Mouse (Mus musculus) midbrain, embryonic 13.5 days (tissue): ENCODE results near the gene Ptov1. TPM values are rescaled to one million over a fixed set of nuclear protein-coding genes. Genes with fewer than 3 reads are reported as not detected.

ENCODE experiments used
- ATAC-seq: fragments of 200-750 bp; cut with Nextera tagmentation; 2 replicates; pipeline ENCODE4 v1.8.0; 2017; ENCODE audit warnings: mild to moderate bottlenecking, moderate TSS enrichment, moderate library complexity
- H3K27ac ChIP-seq: fragments of 300-500 bp; sonication (generic); 2 replicates; pipeline ENCODE4 v1.5.1; 2015; ENCODE audit warnings: inconsistent platforms, mild to moderate bottlenecking, moderate library complexity
- H3K27me3 ChIP-seq: fragments of 300-500 bp; sonication (generic); 2 replicates; pipeline ENCODE4 v1.6.1; 2015; ENCODE audit warnings: mild to moderate bottlenecking, inconsistent platforms
- H3K36me3 ChIP-seq: fragments of 300-500 bp; sonication (generic); 2 replicates; pipeline ENCODE4 v1.6.1; 2015; ENCODE audit warnings: mild to moderate bottlenecking, inconsistent platforms
- H3K4me1 ChIP-seq: fragments of 300-500 bp; sonication (generic); replicated peaks from 2 replicates; pipeline ENCODE4 v1.6.1; 2015; ENCODE audit warnings: inconsistent platforms
- H3K4me2 ChIP-seq: fragments of 300-500 bp; sonication (generic); replicated peaks from 2 replicates; pipeline ENCODE4 v1.6.1; 2015; ENCODE audit warnings: moderate library complexity, mild to moderate bottlenecking, inconsistent platforms
- H3K4me3 ChIP-seq: fragments of 300-500 bp; sonication (generic); replicated peaks from 2 replicates; pipeline ENCODE4 v1.5.1; 2015; ENCODE audit warnings: mild to moderate bottlenecking, inconsistent platforms
- H3K9ac ChIP-seq: fragments of 300-500 bp; sonication (generic); replicated peaks from 2 replicates; pipeline ENCODE4 v1.6.1; 2015; ENCODE audit warnings: mild to moderate bottlenecking, inconsistent platforms
- H3K9me3 ChIP-seq: fragments of 300-500 bp; sonication (generic); 2 replicates; pipeline ENCODE4 v1.6.1; 2016; ENCODE audit warnings: mild to moderate bottlenecking, inconsistent platforms
- WGBS: fragments of 180-500 bp; shearing (Covaris S2); methylation state at CpG from one replicate; pipeline ENCODE4 v1.1.7; 2015; 5-methylcytosine and 5-hydroxymethylcytosine counted together
- polyA plus RNA-seq: library from polyadenylated mRNA; unstranded; fragments of >200 nt; fragmentation: Nextera tagmentation; extraction: Ambion mirVana; gene quantifications from 2 replicates; pipeline ENCODE4 v1.2.1, GENCODE M21; 2015

Ptov1 gene
- polyA plus RNA-seq, 1 experiment from 2014 or later = 584 TPM

- Histone ChIP-seq H3K36me3 (peaks cover 16% of the 10 kb centered on the region), H3K4me3 (peak overlapping the region; percentile 46), H3K9ac (peak overlapping the region; percentile 76), H3K27ac (peak overlapping the region; percentile 89), H3K4me2 (peak overlapping the region; percentile 81), H3K9me3 (no peaks in the 10 kb centered on the region), H3K27me3 (no peaks in the 10 kb centered on the region), H3K4me1 (peaks cover 75% of the 10 kb centered on the region)
- peak; percentile 4; the same call in 1 of the 2 replicates for ATAC-seq
- 1% methylated on average over 45 of the region's 45 CpGs for WGBS
Measured at GRCm38 (mm10) chr7:44854356-44855031, 15.1 kb downstream of the Ptov1 start.

- ATAC-seq = no peak
- H3K4me2 ChIP-seq = peak overlapping the region; percentile 81
- H3K4me3 ChIP-seq = peak overlapping the region; percentile 46
- peak overlapping the region; percentile 76 for H3K9ac ChIP-seq
- H3K9me3 ChIP-seq = no peaks in the 10 kb centered on the region
- 32% methylated on average over 26 of the region's 26 CpGs for WGBS
- H3K4me1 ChIP-seq = peaks cover 73% of the 10 kb centered on the region
- peaks cover 16% of the 10 kb centered on the region for H3K36me3 ChIP-seq
- H3K27ac ChIP-seq = peak overlapping the region; percentile 89
- H3K27me3 ChIP-seq = no peaks in the 10 kb centered on the region
Measured at GRCm38 (mm10) chr7:44853596-44854355, 15.8 kb downstream of the Ptov1 start.

- no peak overlapping the region for H3K4me2 ChIP-seq
- no peaks in the 10 kb centered on the region for H3K27me3 ChIP-seq
- ATAC-seq = no peak
- peaks cover 16% of the 10 kb centered on the region for H3K36me3 ChIP-seq
- 91% methylated on average over 2 of the region's 2 CpGs for WGBS
- no peaks in the 10 kb centered on the region for H3K9me3 ChIP-seq
- no peak overlapping the region for H3K27ac ChIP-seq
- no peak overlapping the region for H3K4me3 ChIP-seq
- peaks cover 67% of the 10 kb centered on the region for H3K4me1 ChIP-seq
- H3K9ac ChIP-seq = no peak overlapping the region; the same call in 1 of the 2 replicates
Measured at GRCm38 (mm10) chr7:44853065-44853464, 16.5 kb downstream of the Ptov1 start.

- H3K4me3 ChIP-seq = no peak overlapping the region
- H3K27me3 ChIP-seq = no peaks in the 10 kb centered on the region
- H3K27ac ChIP-seq = no peak overlapping the region
- ATAC-seq = no peak
- no peak overlapping the region for H3K4me2 ChIP-seq
- WGBS = 89% methylated on average over 36 of the region's 36 CpGs
- H3K4me1 ChIP-seq = peaks cover 68% of the 10 kb centered on the region
- H3K9ac ChIP-seq = no peak overlapping the region
- H3K36me3 ChIP-seq = peaks cover 16% of the 10 kb centered on the region
- no peaks in the 10 kb centered on the region for H3K9me3 ChIP-seq
Measured at GRCm38 (mm10) chr7:44852259-44853027, 17.1 kb downstream of the Ptov1 start.

- Histone ChIP-seq H3K4me3 (peak overlapping the region; percentile 75; the same call in 1 of the 2 replicates), H3K36me3 (peaks cover 18% of the 10 kb centered on the region), H3K4me1 (peaks cover 72% of the 10 kb centered on the region), H3K9ac (no peak overlapping the region), H3K27ac (no peak overlapping the region), H3K4me2 (peak overlapping the region; percentile 89; the same call in 1 of the 2 replicates), H3K27me3 (no peaks in the 10 kb centered on the region), H3K9me3 (no peaks in the 10 kb centered on the region)
- WGBS = 95% methylated on average over 12 of the region's 12 CpGs
- no peak for ATAC-seq
Measured at GRCm38 (mm10) chr7:44851625-44852234, 17.9 kb downstream of the Ptov1 start.

GRCm38 (mm10) chr7:44850789-44851624, 18.6 kb downstream of the Ptov1 start:
- Histone ChIP-seq H3K36me3 (peaks cover 25% of the 10 kb centered on the region), H3K27ac (peak overlapping the region; percentile 97), H3K9me3 (no peaks in the 10 kb centered on the region), H3K4me2 (peak overlapping the region; percentile 89), H3K4me1 (peaks cover 65% of the 10 kb centered on the region), H3K4me3 (peak overlapping the region; percentile 75), H3K9ac (peak overlapping the region; percentile 86), H3K27me3 (no peaks in the 10 kb centered on the region)
- WGBS = 83% methylated on average over 8 of the region's 8 CpGs
- no peak for ATAC-seq

GRCm38 (mm10) chr7:44850146-44850545, 19.4 kb downstream of the Ptov1 start:
- peak; percentile 41 for ATAC-seq
- Histone ChIP-seq H3K9me3 (no peaks in the 10 kb centered on the region), H3K4me3 (peak overlapping the region; percentile 75), H3K9ac (peak overlapping the region; percentile 86), H3K27ac (peak overlapping the region; percentile 97), H3K27me3 (no peaks in the 10 kb centered on the region), H3K4me1 (peaks cover 57% of the 10 kb centered on the region), H3K36me3 (peaks cover 34% of the 10 kb centered on the region), H3K4me2 (peak overlapping the region; percentile 89)
- under 1% methylated on average over 33 of the region's 33 CpGs for WGBS

GRCm38 (mm10) chr7:44849416-44850111, 20.0 kb downstream of the Ptov1 start:
- peak; percentile 78 for ATAC-seq
- H3K4me1 ChIP-seq = peaks cover 51% of the 10 kb centered on the region
- H3K27me3 ChIP-seq = no peaks in the 10 kb centered on the region
- H3K27ac ChIP-seq = peak overlapping the region; percentile 97
- peak overlapping the region; percentile 75 for H3K4me3 ChIP-seq
- H3K9ac ChIP-seq = peak overlapping the region; percentile 86
- H3K36me3 ChIP-seq = peaks cover 40% of the 10 kb centered on the region
- under 1% methylated on average over 41 of the region's 41 CpGs for WGBS
- H3K9me3 ChIP-seq = no peaks in the 10 kb centered on the region
- H3K4me2 ChIP-seq = peak overlapping the region; percentile 89

GRCm38 (mm10) chr7:44848561-44849415, 20.8 kb downstream of the Ptov1 start, which contains the start of the genes Akt1s1 and Tbc1d17:
Akt1s1 (plus strand) TSS chr7:44848991.
Tbc1d17 (minus strand) TSS chr7:44849079.
- H3K27me3 ChIP-seq = no peaks in the 10 kb centered on the region
- H3K36me3 ChIP-seq = peaks cover 48% of the 10 kb centered on the region
- peaks cover 43% of the 10 kb centered on the region for H3K4me1 ChIP-seq
- H3K4me2 ChIP-seq = peak within 1 kb of the TSS; percentile 89
- peak; percentile 84 for ATAC-seq
- H3K27ac ChIP-seq = peak within 1 kb of the TSS; percentile 97
- H3K9me3 ChIP-seq = no peaks in the 10 kb centered on the region
- H3K4me3 ChIP-seq = peak within 1 kb of the TSS; percentile 75
- peak within 1 kb of the TSS; percentile 86 for H3K9ac ChIP-seq
- WGBS = under 1% methylated on average over 54 of the region's 54 CpGs

GRCm38 (mm10) chr7:44847772-44848171, 21.8 kb downstream of the Ptov1 start:
- Histone ChIP-seq H3K9ac (peak overlapping the region; percentile 64), H3K27me3 (no peaks in the 10 kb centered on the region), H3K36me3 (peaks cover 52% of the 10 kb centered on the region), H3K4me3 (peak overlapping the region; percentile 75), H3K9me3 (no peaks in the 10 kb centered on the region), H3K4me1 (peaks cover 35% of the 10 kb centered on the region), H3K4me2 (peak overlapping the region; percentile 89), H3K27ac (peak overlapping the region; percentile 97; the same call in 1 of the 2 replicates)
- 86% methylated on average over 5 of the region's 5 CpGs for WGBS
- ATAC-seq = no peak
